Mouse (Mus musculus): ENCODE data around the gene Kcnj13. TPM values are rescaled to one million over a fixed set of nuclear protein-coding genes. Genes with fewer than 3 reads are reported as not detected.

Gene Kcnj13
- 8.7 and 14.2 TPM in 2 replicates for polyA plus RNA-seq (2012; rRNA removed)

GRCm38 (mm10) chr1:87394594-87394993, at the start of gene Kcnj13:
Gene Kcnj13, minus strand, starts transcription at chr1:87394729.
- H3K4me3 ChIP-seq (replicated peaks; ENCODE audit: extremely low read depth, low read depth, low read length) = peak within 1 kb of the TSS; percentile 23
- 46% methylated on average over 6 of the region's 6 CpGs for WGBS
- no peak for DNase-seq
- TF ChIP-seq CTCF (IDR thresholded peaks at IDR 0.05; ENCODE audit: insufficient read depth, low read length) (no peak), POLR2A (IDR thresholded peaks at IDR 0.05; ENCODE audit: borderline replicate concordance, extremely low read depth, low read depth, low read length) (no peak)
- H3K4me1 ChIP-seq (ENCODE audit: control insufficient read depth, insufficient read depth, low read length) = no peaks in the 10 kb centered on the region; the same call in 1 of the 2 replicates

GRCm38 (mm10) chr1:87436583-87436982, 42.1 kb upstream of the Kcnj13 start:
- WGBS = 51% methylated on average over 6 of the region's 6 CpGs
- no peak for DNase-seq
- Histone ChIP-seq H3K4me3 (replicated peaks; ENCODE audit: extremely low read depth, low read depth, low read length) (no peak overlapping the region), H3K4me1 (ENCODE audit: control insufficient read depth, insufficient read depth, low read length) (no peaks in the 10 kb centered on the region)
- TF ChIP-seq POLR2A (IDR thresholded peaks at IDR 0.05; ENCODE audit: borderline replicate concordance, extremely low read depth, low read depth, low read length) (no peak), CTCF (IDR thresholded peaks at IDR 0.05; ENCODE audit: insufficient read depth, low read length) (no peak)

GRCm38 (mm10) chr1:87435125-87435524, 40.6 kb upstream of the Kcnj13 start:
- no peak for DNase-seq
- Histone ChIP-seq H3K4me1 (ENCODE audit: control insufficient read depth, insufficient read depth, low read length) (no peaks in the 10 kb centered on the region), H3K4me3 (replicated peaks; ENCODE audit: extremely low read depth, low read depth, low read length) (no peak overlapping the region)
- TF ChIP-seq CTCF (IDR thresholded peaks at IDR 0.05; ENCODE audit: insufficient read depth, low read length) (no peak), POLR2A (IDR thresholded peaks at IDR 0.05; ENCODE audit: borderline replicate concordance, extremely low read depth, low read depth, low read length) (no peak)
- WGBS = 79% methylated on average over 2 of the region's 2 CpGs

GRCm38 (mm10) chr1:87418733-87419132, 24.2 kb upstream of the Kcnj13 start:
- no peak for DNase-seq
- WGBS = 77% methylated on average over 4 of the region's 4 CpGs

GRCm38 (mm10) chr1:87409380-87409779, 14.9 kb upstream of the Kcnj13 start:
- DNase-seq = no peak
- no peaks in the 10 kb centered on the region for H3K4me1 ChIP-seq (ENCODE audit: control insufficient read depth, insufficient read depth, low read length)
- WGBS = 77% methylated on average over 4 of the region's 4 CpGs
- TF ChIP-seq POLR2A (IDR thresholded peaks at IDR 0.05; ENCODE audit: borderline replicate concordance, extremely low read depth, low read depth, low read length) = no peak
- TF ChIP-seq CTCF (IDR thresholded peaks at IDR 0.05; ENCODE audit: insufficient read depth, low read length) = no peak
- no peak overlapping the region for H3K4me3 ChIP-seq (replicated peaks; ENCODE audit: extremely low read depth, low read depth, low read length)

More at GRCm38 (mm10) chr1:87418733-87419132, 24.2 kb upstream of the Kcnj13 start:
- no peak for TF ChIP-seq CTCF (IDR thresholded peaks at IDR 0.05; ENCODE audit: insufficient read depth, low read length)
- no peak for TF ChIP-seq POLR2A (IDR thresholded peaks at IDR 0.05; ENCODE audit: borderline replicate concordance, extremely low read depth, low read depth, low read length)
- no peak overlapping the region for H3K4me3 ChIP-seq (replicated peaks; ENCODE audit: extremely low read depth, low read depth, low read length)
- H3K4me1 ChIP-seq (ENCODE audit: control insufficient read depth, insufficient read depth, low read length) = no peaks in the 10 kb centered on the region

- no peak for TF ChIP-seq POLR2A (IDR thresholded peaks at IDR 0.05; ENCODE audit: borderline replicate concordance, extremely low read depth, low read depth, low read length)
- no peak for TF ChIP-seq CTCF (IDR thresholded peaks at IDR 0.05; ENCODE audit: insufficient read depth, low read length)
- no peak for DNase-seq
- H3K4me3 ChIP-seq (replicated peaks; ENCODE audit: extremely low read depth, low read depth, low read length) = no peak overlapping the region
- H3K4me1 ChIP-seq (ENCODE audit: control insufficient read depth, insufficient read depth, low read length) = no peaks in the 10 kb centered on the region
Measured at GRCm38 (mm10) chr1:87406012-87406411, 11.5 kb upstream of the Kcnj13 start.

- Histone ChIP-seq H3K4me1 (ENCODE audit: control insufficient read depth, insufficient read depth, low read length) (no peaks in the 10 kb centered on the region), H3K4me3 (replicated peaks; ENCODE audit: extremely low read depth, low read depth, low read length) (no peak overlapping the region)
- 81% methylated on average over 1 of the region's 1 CpGs for WGBS
- no peak for DNase-seq
- TF ChIP-seq CTCF (IDR thresholded peaks at IDR 0.05; ENCODE audit: insufficient read depth, low read length) (no peak), POLR2A (IDR thresholded peaks at IDR 0.05; ENCODE audit: borderline replicate concordance, extremely low read depth, low read depth, low read length) (no peak)
Measured at GRCm38 (mm10) chr1:87404710-87405109, 10.2 kb upstream of the Kcnj13 start.

- peak; percentile 21 for DNase-seq
- no peaks in the 10 kb centered on the region; the same call in 1 of the 2 replicates for H3K4me1 ChIP-seq (ENCODE audit: control insufficient read depth, insufficient read depth, low read length)
- H3K4me3 ChIP-seq (replicated peaks; ENCODE audit: extremely low read depth, low read depth, low read length) = no peak overlapping the region
- 44% methylated on average over 7 of the region's 7 CpGs for WGBS
- no peak for TF ChIP-seq POLR2A (IDR thresholded peaks at IDR 0.05; ENCODE audit: borderline replicate concordance, extremely low read depth, low read depth, low read length)
- no peak for TF ChIP-seq CTCF (IDR thresholded peaks at IDR 0.05; ENCODE audit: insufficient read depth, low read length)
Measured at GRCm38 (mm10) chr1:87396923-87397586, 2.5 kb upstream of the Kcnj13 start.

- H3K4me3 ChIP-seq (replicated peaks; ENCODE audit: extremely low read depth, low read depth, low read length) = peak overlapping the region; percentile 23
- 67% methylated on average over 3 of the region's 3 CpGs for WGBS
- no peak for DNase-seq
- H3K4me1 ChIP-seq (ENCODE audit: control insufficient read depth, insufficient read depth, low read length) = no peaks in the 10 kb centered on the region; the same call in 1 of the 2 replicates
- TF ChIP-seq CTCF (IDR thresholded peaks at IDR 0.05; ENCODE audit: insufficient read depth, low read length) = no peak
- TF ChIP-seq POLR2A (IDR thresholded peaks at IDR 0.05; ENCODE audit: borderline replicate concordance, extremely low read depth, low read depth, low read length) = no peak
Measured at GRCm38 (mm10) chr1:87393444-87394195, 909 bp downstream of the Kcnj13 start.
